Mouse (Mus musculus) neutrophil, adult 65 days (primary cell): ENCODE measurements around the gene Ten1. TPM values are rescaled to one million over a fixed set of nuclear protein-coding genes. Genes with fewer than 3 reads are reported as not detected.

Experiments used
- total RNA-seq: library from RNA; stranded (reverse); gene quantifications from 2 replicates; pipeline ENCODE4 v1.2.4, GENCODE M21; 2023

Ten1 gene
- 22.5 and 27.5 TPM in 2 replicates for total RNA-seq

GRCm38 (mm10) chr11:116198639-116199531, at the start of gene Ten1, which contains the start of gene Acox1:
Gene Ten1 (plus strand): TSS chr11:116198855.
Gene Acox1 (minus strand): TSS chr11:116199045.

GRCm38 (mm10) chr11:116167884-116168439, 30.7 kb upstream of the Ten1 start, which contains the start of gene Fbf1:
Gene Fbf1 (minus strand): TSS chr11:116168166.

GRCm38 (mm10) chr11:116237742-116238395, 39.2 kb downstream of the Ten1 start, which contains the start of gene Evpl:
Gene Evpl (minus strand): TSS chr11:116238077.

Other genes starting within 250 kb of the Ten1 start
- 0.13 TPM in 1 of 2 replicates, not detected in the other for gene Itgb4, start 224.1 kb upstream of the Ten1 start, total RNA-seq
- 4.9 and 6.7 TPM in 2 replicates for gene Galk1, start 186.1 kb upstream of the Ten1 start, total RNA-seq
- 3,437 and 4,057 TPM in 2 replicates for gene H3f3b, start 170.9 kb upstream of the Ten1 start, total RNA-seq
- 22.2 and 26.7 TPM in 2 replicates for gene Unk, start 168.5 kb upstream of the Ten1 start, total RNA-seq
- gene Unc13d, start 120.9 kb upstream of the Ten1 start, total RNA-seq, result 94.4 and 118 TPM in 2 replicates
- 177 and 178 TPM in 2 replicates for gene Wbp2, start 111.9 kb upstream of the Ten1 start, total RNA-seq
- gene Trim47, start 71.6 kb upstream of the Ten1 start, total RNA-seq, result 0.23 and 0.47 TPM in 2 replicates
- gene Trim65, start 67.7 kb upstream of the Ten1 start, total RNA-seq, result 4.5 and 4.6 TPM in 2 replicates
- gene Mrpl38, start 60.0 kb upstream of the Ten1 start, total RNA-seq, result 11.5 and 13.4 TPM in 2 replicates
- gene Fbf1, start 30.7 kb upstream of the Ten1 start, total RNA-seq, result 5.1 and 6.4 TPM in 2 replicates
- gene Acox1, start 190 bp downstream of the Ten1 start, total RNA-seq, result 28.7 and 32.6 TPM in 2 replicates
- 0.06 and 0.11 TPM in 2 replicates for gene Evpl, start 39.2 kb downstream of the Ten1 start, total RNA-seq
- 34.3 and 39.9 TPM in 2 replicates for gene Srp68, start 75.4 kb downstream of the Ten1 start, total RNA-seq
- gene Galr2, start 82.1 kb downstream of the Ten1 start, total RNA-seq, result not detected in 2 replicates
- gene Exoc7, start 108.4 kb downstream of the Ten1 start, total RNA-seq, result 34.0 and 38.0 TPM in 2 replicates
- gene Foxj1, start 136.5 kb downstream of the Ten1 start, total RNA-seq, result not detected in 2 replicates
- 1.9 and 2.1 TPM in 2 replicates for gene Rnf157, start 214.2 kb downstream of the Ten1 start, total RNA-seq
- 99.6 and 116 TPM in 2 replicates for gene Ubald2, start 235.2 kb downstream of the Ten1 start, total RNA-seq